Mouse (Mus musculus): ENCODE data around the gene Prdm11. TPM values are rescaled to one million over a fixed set of nuclear protein-coding genes. Genes with fewer than 3 reads are reported as not detected.

Prdm11 gene
- 7.9 TPM for polyA plus RNA-seq (2015; fragmentation: Illumina TruSeq; extraction: RNeasy Lipid Tissue Mini Kit (QIAGEN cat#74804); ENCODE audit: insufficient read depth, low replicate concordance)

GRCm38 (mm10) chr2:93045818-93046508 is at the start of gene Prdm11:
Prdm11 (minus strand) TSS chr2:93046167.

Other genes with a start within 250 kb of the Prdm11 start
- gene Syt13, start 131.1 kb downstream of the Prdm11 start, polyA plus RNA-seq (2015; fragmentation: Illumina TruSeq; extraction: RNeasy Lipid Tissue Mini Kit (QIAGEN cat#74804); ENCODE audit: insufficient read depth, low replicate concordance) = 0.44 TPM
- 41.8 TPM for gene Trp53i11, start 141.4 kb upstream of the Prdm11 start, polyA plus RNA-seq (2015; fragmentation: Illumina TruSeq; extraction: RNeasy Lipid Tissue Mini Kit (QIAGEN cat#74804); ENCODE audit: insufficient read depth, low replicate concordance)

Measured in spleen, adult 10 weeks (tissue).